25 mouse cellular contexts compared by ENCODE assay signal in genomic region chr3:69234525-69234924, GRCm38 (mm10). TPM values are rescaled to one million over a fixed set of nuclear protein-coding genes. Genes with fewer than 3 reads are reported as not detected.
"Had no signal": no experiment of that assay in that cellular context is flagged by ENCODE, and none has a peak within 500 bp of the region (broad histone marks: within the 10 kb centered on the region; RNA-seq: fewer than 3 reads in every experiment).

No protein-coding gene starts in this region.

- H3K4me1 ChIP-seq: liver, embryonic 15.5 days; lung, embryonic 15.5 days; megakaryocyte, embryonic 14.5 days; midbrain, embryonic 13.5 days; neural tube, embryonic 13.5 days; neural tube, embryonic 15.5 days had no signal

- H3K4me3 ChIP-seq: liver, embryonic 15.5 days; lung, embryonic 15.5 days; megakaryocyte, embryonic 14.5 days; midbrain, embryonic 13.5 days; myocyte; neural tube, embryonic 13.5 days; neural tube, embryonic 15.5 days had no signal

- DNase-seq: liver, postnatal 0 days; lung, adult 2 months; lung, postnatal 14 days; lung, postnatal 36 days; retina, postnatal 1 day; right cerebral cortex, adult 18-20 months; right cerebral cortex, postnatal 25 days; right cerebral cortex, postnatal 4 days; spleen, adult 18-20 months; thymus, adult 2 months; thymus, postnatal 25 days; thymus, postnatal 4 days had no signal

- H3K4me2 ChIP-seq: liver, embryonic 15.5 days; lung, embryonic 15.5 days; midbrain, embryonic 11.5 days; midbrain, embryonic 13.5 days; neural tube, embryonic 13.5 days; neural tube, embryonic 15.5 days had no signal

- H3K27me3 ChIP-seq: liver, embryonic 15.5 days; lung, embryonic 15.5 days; megakaryocyte, embryonic 14.5 days; midbrain, embryonic 13.5 days; neural tube, embryonic 13.5 days; neural tube, embryonic 15.5 days had no signal

- H3K36me3 ChIP-seq: liver, embryonic 15.5 days; lung, embryonic 15.5 days; midbrain, embryonic 13.5 days; neural tube, embryonic 13.5 days; neural tube, embryonic 15.5 days had no signal

- H3K9ac ChIP-seq: liver, embryonic 15.5 days; liver, postnatal 0 days; lung, embryonic 15.5 days; midbrain, embryonic 13.5 days; neural tube, embryonic 13.5 days; neural tube, embryonic 15.5 days had no signal

- ATAC-seq: liver, postnatal 0 days; midbrain, embryonic 13.5 days; midbrain, embryonic 16.5 days had no signal

- H3K9me3 ChIP-seq: liver, embryonic 15.5 days; lung, embryonic 15.5 days; megakaryocyte, embryonic 14.5 days; midbrain, embryonic 13.5 days; neural tube, embryonic 13.5 days; neural tube, embryonic 15.5 days had no signal

- H3K27ac ChIP-seq: liver, embryonic 15.5 days; macrophage; midbrain, embryonic 13.5 days; neural tube, embryonic 13.5 days; neural tube, embryonic 15.5 days had no signal

RNA-seq across cellular contexts. Expression of gene Arl14, which starts 12.3 kb away (rescaled TPM):
- total RNA-seq: megakaryocyte progenitor cell, adult 5-6 weeks had no signal
- polyA plus RNA-seq: liver, embryonic 15.5 days; liver, postnatal 0 days; lung, adult 2 months; macrophage; midbrain, embryonic 11.5 days; midbrain, embryonic 13.5 days; midbrain, embryonic 16.5 days; myocyte; neural tube, embryonic 11.5 days; neural tube, embryonic 13.5 days; neural tube, embryonic 15.5 days; testis, adult 2 months; thymus, adult 2 months had no signal
